Mouse (Mus musculus): ENCODE results near the gene Hist1h4m. TPM values are rescaled to one million over a fixed set of nuclear protein-coding genes. Genes with fewer than 3 reads are reported as not detected.
A peak's percentile ranks its signal among the peaks of the same experiment; 100 is the strongest.
"Not testable (repeated sequence)": the region's sequence is repeated elsewhere in the genome, so short reads cannot be mapped to it uniquely, and the experiment has no call there.

Gene Hist1h4m
- 341 and 383 TPM in 2 replicates for total RNA-seq (2017)

GRCm38 (mm10) chr13:21811539-21811938, at the start of gene Hist1h4m:
Gene Hist1h4m (plus strand): TSS chr13:21811746.
- peak; percentile 77 for ATAC-seq (ENCODE audit: extremely low read depth, insufficient number of reproducible peaks, low FRiP score, poor library complexity, severe bottlenecking)

DNA sequence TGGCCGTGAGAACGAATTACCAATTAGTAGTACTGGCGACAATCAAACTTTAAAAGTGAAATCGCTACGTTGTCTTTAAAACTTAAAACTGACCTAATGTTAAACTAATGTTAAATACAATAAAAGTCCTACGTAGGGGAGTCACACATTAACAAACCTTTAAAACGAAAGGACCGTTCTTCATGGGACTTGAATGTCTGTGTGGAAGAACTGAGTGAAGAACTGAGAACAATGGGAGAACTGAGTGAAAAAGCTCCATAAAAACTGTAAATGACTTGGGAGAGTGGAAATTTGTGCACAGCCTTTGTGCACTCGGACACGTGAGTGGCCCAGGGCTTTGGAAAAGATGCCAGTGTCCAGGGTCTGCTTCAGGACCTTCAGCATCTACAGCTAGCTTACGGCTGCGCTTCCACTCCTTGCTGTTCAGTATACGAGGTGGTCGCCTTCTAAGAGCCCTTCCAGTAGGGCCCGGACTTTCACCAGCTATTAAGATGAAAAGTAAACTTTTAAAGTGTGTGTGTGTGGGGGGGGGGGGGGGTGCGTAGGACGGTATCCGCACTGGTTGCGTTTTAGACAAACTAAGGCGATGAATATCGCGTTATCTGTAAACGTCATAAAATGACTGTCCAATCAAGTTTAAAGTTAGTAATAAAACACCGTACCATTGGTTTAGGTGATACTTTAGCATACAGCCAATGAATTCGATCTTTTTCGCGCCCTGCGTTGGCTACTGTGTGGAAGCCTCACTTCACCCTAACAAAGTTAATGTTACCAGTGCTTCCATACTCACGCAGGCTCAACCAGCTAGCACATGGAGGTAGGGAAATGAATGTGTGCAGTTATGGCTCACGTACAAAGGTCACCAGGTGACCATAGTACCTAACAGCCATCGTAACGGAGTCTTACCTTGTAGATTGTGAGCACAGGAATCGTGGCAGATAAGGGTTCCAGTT, 32.5 kb upstream of the Hist1h4m start:
- ATAC-seq (ENCODE audit: extremely low read depth, insufficient number of reproducible peaks, low FRiP score, poor library complexity, severe bottlenecking): peak; percentile 89

GRCm38 (mm10) chr13:21779767-21780731, 31.5 kb upstream of the Hist1h4m start, which contains the start of gene Hist1h1b:
Gene Hist1h1b (minus strand): TSS chr13:21780625.
- no peak for ATAC-seq (ENCODE audit: extremely low read depth, insufficient number of reproducible peaks, low FRiP score, poor library complexity, severe bottlenecking)

GRCm38 (mm10) chr13:21781021-21781555, 30.5 kb upstream of the Hist1h4m start:
- ATAC-seq (ENCODE audit: extremely low read depth, insufficient number of reproducible peaks, low FRiP score, poor library complexity, severe bottlenecking): no peak

DNA sequence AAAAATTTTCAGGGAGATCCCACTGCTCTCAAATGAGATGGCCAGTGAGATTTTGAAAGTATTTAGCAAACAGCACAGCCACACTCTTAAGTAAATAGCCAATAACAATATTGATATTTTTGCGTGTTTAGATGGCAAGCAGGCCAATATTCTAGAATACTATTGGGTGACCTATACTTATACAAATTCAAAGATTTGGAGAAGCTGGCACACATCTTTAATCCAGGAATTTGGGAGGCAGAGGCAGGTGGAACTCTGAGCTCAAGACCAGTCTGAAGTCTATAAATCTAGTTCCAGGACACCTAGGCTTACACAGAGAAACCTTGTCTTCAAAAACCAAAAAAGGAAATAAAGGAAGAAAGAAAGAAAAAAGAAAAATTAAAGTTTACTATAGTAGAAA, 29.9 kb upstream of the Hist1h4m start:
- ATAC-seq (ENCODE audit: extremely low read depth, insufficient number of reproducible peaks, low FRiP score, poor library complexity, severe bottlenecking): no peak

- not testable (repeated sequence) for ATAC-seq (ENCODE audit: extremely low read depth, insufficient number of reproducible peaks, low FRiP score, poor library complexity, severe bottlenecking)
Measured at GRCm38 (mm10) chr13:21782361-21783254, 28.9 kb upstream of the Hist1h4m start.

DNA sequence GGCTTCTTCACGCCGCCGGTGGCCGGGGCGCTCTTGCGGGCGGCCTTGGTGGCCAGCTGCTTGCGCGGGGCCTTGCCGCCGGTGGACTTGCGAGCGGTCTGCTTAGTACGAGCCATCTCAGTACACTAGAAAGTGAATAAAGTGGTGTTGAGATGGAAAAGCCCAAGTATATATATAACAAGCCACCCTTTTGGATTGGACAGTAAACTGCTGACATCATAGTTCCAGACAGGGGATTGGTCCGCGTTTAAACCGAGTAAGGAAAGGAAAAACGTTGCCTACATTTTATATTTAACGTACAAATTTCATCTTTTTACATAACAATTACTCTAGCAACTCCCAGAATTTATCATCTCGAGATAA, 28.3 kb upstream of the Hist1h4m start, which contains the start of gene Hist1h3i:
Gene Hist1h3i, minus strand, starts transcription at position 116 of the 363 bp plus-strand sequence.
- ATAC-seq (ENCODE audit: extremely low read depth, insufficient number of reproducible peaks, low FRiP score, poor library complexity, severe bottlenecking): peak; percentile 56

GRCm38 (mm10) chr13:21783734-21784161, 27.8 kb upstream of the Hist1h4m start:
- no peak for ATAC-seq (ENCODE audit: extremely low read depth, insufficient number of reproducible peaks, low FRiP score, poor library complexity, severe bottlenecking)

- no peak for ATAC-seq (ENCODE audit: extremely low read depth, insufficient number of reproducible peaks, low FRiP score, poor library complexity, severe bottlenecking)
Measured at GRCm38 (mm10) chr13:21784311-21784710, 27.2 kb upstream of the Hist1h4m start.

DNA sequence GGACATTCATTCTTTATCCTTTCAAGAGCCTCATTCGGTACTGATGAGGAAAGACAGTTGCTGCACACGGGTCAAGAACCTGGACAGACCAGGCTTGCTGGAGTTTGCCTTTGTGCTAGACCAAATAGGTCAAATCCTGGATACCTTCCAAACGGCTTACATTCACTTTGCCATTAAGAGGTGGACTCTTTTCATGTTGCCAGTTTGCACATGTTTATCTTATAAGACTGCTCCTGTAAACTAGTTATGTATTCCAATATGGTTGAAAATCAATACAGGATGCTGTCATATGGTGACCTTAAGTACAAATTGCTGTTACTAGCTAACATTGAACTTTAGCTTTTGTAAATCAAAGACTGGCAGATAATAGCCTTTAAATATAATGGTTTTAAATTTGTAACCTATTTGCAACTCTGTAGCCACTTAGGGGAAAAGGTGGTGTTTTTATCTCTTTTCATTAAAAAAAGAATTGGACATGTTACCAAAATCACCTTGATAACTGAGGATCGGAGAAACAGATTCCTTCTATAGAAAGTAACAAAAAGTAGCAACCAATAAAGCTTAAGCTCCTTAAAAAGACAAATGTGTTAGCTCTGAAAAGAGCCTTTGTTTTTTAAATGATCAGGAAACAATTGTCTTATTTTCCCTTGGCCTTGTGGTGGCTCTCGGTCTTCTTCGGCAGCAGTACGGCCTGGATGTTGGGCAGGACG, 25.2 kb upstream of the Hist1h4m start:
- no peak for ATAC-seq (ENCODE audit: extremely low read depth, insufficient number of reproducible peaks, low FRiP score, poor library complexity, severe bottlenecking)

DNA sequence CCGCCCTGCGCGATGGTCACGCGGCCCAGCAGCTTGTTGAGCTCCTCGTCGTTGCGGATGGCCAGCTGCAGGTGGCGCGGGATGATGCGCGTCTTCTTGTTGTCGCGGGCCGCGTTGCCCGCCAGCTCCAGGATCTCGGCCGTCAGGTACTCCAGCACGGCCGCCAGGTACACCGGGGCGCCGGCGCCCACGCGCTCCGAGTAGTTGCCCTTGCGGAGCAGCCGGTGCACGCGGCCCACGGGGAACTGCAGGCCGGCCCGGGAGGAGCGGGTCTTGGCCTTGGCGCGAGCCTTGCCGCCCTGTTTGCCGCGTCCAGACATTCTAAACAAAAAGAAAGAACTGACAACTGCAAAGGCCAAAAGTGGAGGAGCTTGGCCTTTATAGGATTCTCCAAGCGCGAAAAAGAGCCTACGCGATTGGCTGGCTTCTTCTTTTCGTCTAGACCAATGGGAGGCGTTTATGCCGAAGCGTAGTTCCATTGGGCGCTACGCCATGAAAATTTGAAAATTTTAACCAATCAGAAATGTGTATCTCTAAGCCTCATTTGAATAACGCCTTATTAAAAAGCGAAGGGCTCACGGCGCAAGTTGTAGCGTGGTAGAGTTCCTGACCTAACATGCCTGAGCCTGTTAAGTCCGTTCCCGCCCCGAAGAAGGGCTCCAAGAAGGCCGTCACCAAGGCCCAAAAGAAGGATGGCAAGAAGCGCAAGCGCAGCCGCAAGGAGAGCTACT, 24.5 kb upstream of the Hist1h4m start, which contains the start of the genes Hist1h2an and Hist1h2bp:
Gene Hist1h2an, minus strand, starts transcription at position 320 of the 731 bp plus-strand sequence.
Gene Hist1h2bp, plus strand, starts transcription at position 563 of the 731 bp plus-strand sequence.
- peak; percentile 95 for ATAC-seq (ENCODE audit: extremely low read depth, insufficient number of reproducible peaks, low FRiP score, poor library complexity, severe bottlenecking)

DNA sequence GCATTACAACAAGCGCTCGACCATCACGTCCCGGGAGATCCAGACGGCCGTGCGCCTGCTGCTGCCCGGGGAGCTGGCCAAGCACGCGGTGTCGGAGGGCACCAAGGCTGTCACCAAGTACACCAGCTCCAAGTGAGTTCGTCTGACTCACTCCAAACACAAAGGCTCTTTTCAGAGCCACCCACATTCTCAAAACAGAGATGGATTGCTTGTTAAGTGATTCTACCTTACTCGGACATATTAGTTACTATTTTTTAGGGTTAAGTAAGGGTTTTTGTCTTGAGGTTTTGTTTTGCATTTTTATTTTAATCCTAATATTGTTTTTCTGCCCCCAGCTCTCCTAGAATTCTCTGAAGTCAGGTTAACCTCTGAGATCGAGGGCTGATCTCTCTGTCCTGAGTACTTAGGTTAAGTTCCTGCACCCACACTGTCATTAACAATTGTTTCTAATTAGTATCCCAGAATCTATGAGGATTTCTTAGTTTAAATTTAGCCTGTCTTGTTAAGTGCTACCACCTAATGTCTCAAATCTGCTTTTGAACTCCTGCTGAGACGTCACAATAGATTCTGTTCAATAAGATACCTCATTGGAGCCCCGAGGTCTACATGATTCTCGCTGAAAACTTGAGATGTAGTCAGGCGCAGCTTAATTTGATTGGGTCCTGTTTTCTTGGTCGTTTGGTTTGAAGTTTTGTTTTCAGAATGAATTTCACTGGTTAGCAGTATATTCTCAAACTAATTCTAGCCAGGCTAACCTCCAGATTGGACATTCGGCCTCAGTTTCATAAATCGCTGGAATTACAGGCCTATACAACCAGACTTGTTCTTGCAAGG, 23.6 kb upstream of the Hist1h4m start:
- ATAC-seq (ENCODE audit: extremely low read depth, insufficient number of reproducible peaks, low FRiP score, poor library complexity, severe bottlenecking): no peak

DNA sequence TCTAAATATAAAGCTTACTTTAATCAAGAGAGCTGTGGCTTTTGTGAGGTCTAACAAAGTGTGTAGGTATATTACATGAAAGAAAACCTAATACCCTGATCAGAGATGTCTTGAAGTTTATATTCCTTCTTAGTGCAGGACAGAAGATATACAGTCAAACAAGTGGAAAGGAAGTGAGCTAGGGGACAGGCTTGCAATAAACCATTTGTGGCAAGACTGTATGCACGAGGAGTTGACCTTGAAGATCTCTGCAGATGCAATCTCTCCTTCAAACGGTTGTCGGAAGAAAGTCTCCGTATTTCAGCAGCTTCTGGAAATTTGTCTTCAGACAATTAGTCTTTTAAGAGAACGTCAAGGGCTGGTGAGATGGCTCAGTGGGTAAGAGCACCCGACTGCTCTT, 21.6 kb upstream of the Hist1h4m start:
- ATAC-seq (ENCODE audit: extremely low read depth, insufficient number of reproducible peaks, low FRiP score, poor library complexity, severe bottlenecking): no peak

GRCm38 (mm10) chr13:21790601-21791283, 20.8 kb upstream of the Hist1h4m start:
- ATAC-seq (ENCODE audit: extremely low read depth, insufficient number of reproducible peaks, low FRiP score, poor library complexity, severe bottlenecking): no peak

- no peak for ATAC-seq (ENCODE audit: extremely low read depth, insufficient number of reproducible peaks, low FRiP score, poor library complexity, severe bottlenecking)
Measured at GRCm38 (mm10) chr13:21795584-21795983, 16.0 kb upstream of the Hist1h4m start.

Data from neutrophil, adult 5-6 weeks (primary cell).